ENCODE assay signal across 8 mouse cellular contexts in the genomic region with DNA sequence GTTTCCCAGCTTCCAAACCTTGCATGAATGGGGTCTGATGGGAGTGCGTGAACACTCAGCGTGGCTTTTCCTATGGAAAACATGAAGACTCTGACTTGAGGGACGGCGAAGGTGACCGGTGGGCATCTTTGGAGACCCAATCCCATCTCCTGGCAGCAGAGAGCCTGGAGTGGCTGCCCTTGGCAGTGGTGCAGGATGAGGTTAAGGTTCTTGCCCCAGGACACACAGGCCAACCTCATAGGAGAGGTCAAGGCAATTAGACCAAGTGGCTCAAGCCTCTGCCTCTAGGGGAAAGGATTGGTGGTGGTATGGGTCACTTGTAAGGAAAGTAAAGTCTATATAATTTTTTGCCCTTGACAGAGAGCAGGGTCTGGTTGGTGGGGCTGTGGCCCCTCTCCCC. TPM values are rescaled to one million over a fixed set of nuclear protein-coding genes. Genes with fewer than 3 reads are reported as not detected.
DNase-seq lines count a peak whose midpoint lies in the region; ATAC-seq and TF ChIP-seq lines count a peak whose summit lies in the region.

No protein-coding gene starts in this region.

- H3K27me3 ChIP-seq in cerebellum, adult 2 months (ENCODE audit: control insufficient read depth, insufficient read depth, low read length) = no peaks in the 10 kb centered on the region
- H3K27me3 ChIP-seq in neural tube, embryonic 11.5 days (ENCODE audit: control insufficient read depth, insufficient read depth, low read length) = no peaks in the 10 kb centered on the region
- no peaks in the 10 kb centered on the region for H3K27me3 ChIP-seq in limb, embryonic 11.5 days (ENCODE audit: control insufficient read depth, insufficient read depth, low read length)
- no peaks in the 10 kb centered on the region for H3K27me3 ChIP-seq in stomach, embryonic 14.5 days (ENCODE audit: control insufficient read depth, insufficient read depth, low read length)

- no peak overlapping the region for H3K4me3 ChIP-seq in cerebellum, adult 2 months (replicated peaks; ENCODE audit: insufficient read depth, low read depth, low read length)
- peak overlapping the region; percentile 51 for H3K4me3 ChIP-seq in neural tube, embryonic 11.5 days (ENCODE audit: low read depth, low read length)
- peak overlapping the region; percentile 45 for H3K4me3 ChIP-seq in limb, embryonic 11.5 days (ENCODE audit: low read depth, low read length)
- peak overlapping the region; percentile 39 for H3K4me3 ChIP-seq in stomach, embryonic 14.5 days (ENCODE audit: low read depth, low read length)

- H3K4me2 ChIP-seq in neural tube, embryonic 11.5 days (ENCODE audit: low read depth) = peak overlapping the region; percentile 85
- peak overlapping the region; percentile 85 for H3K4me2 ChIP-seq in limb, embryonic 11.5 days (ENCODE audit: low read depth, severe bottlenecking)
- peak overlapping the region; percentile 70 for H3K4me2 ChIP-seq in stomach, embryonic 14.5 days (replicated peaks; ENCODE audit: low read depth, low read length)

- H3K4me1 ChIP-seq in cerebellum, adult 2 months (ENCODE audit: control insufficient read depth, insufficient read depth, low read length) = no peaks in the 10 kb centered on the region
- peaks cover 19% of the 10 kb centered on the region for H3K4me1 ChIP-seq in neural tube, embryonic 11.5 days (ENCODE audit: control insufficient read depth, insufficient read depth, low read length)
- H3K4me1 ChIP-seq in limb, embryonic 11.5 days (ENCODE audit: control insufficient read depth, insufficient read depth, low read length) = peaks cover 17% of the 10 kb centered on the region
- H3K4me1 ChIP-seq in stomach, embryonic 14.5 days (ENCODE audit: control insufficient read depth, insufficient read depth, low read length) = peaks cover 25% of the 10 kb centered on the region

- H3K27ac ChIP-seq in cerebellum, adult 2 months (ENCODE audit: insufficient read depth, low read length) = no peak overlapping the region; the same call in 1 of the 2 replicates
- H3K27ac ChIP-seq in neural tube, embryonic 11.5 days (ENCODE audit: low read depth, low read length) = peak overlapping the region; percentile 60
- peak overlapping the region; percentile 87 for H3K27ac ChIP-seq in limb, embryonic 11.5 days (replicated peaks; ENCODE audit: low read depth, low read length)
- H3K27ac ChIP-seq in stomach, embryonic 14.5 days (ENCODE audit: low read length) = peak overlapping the region; percentile 95

- TF ChIP-seq POLR2A in cerebellum, adult 2 months (IDR thresholded peaks at IDR 0.05; ENCODE audit: borderline replicate concordance, insufficient read depth, low read length) = no peak

- peak overlapping the region; percentile 75 for H3K9ac ChIP-seq in neural tube, embryonic 11.5 days (ENCODE audit: low read length)
- H3K9ac ChIP-seq in limb, embryonic 11.5 days (ENCODE audit: low read length) = peak overlapping the region; percentile 72
- peak overlapping the region; percentile 54 for H3K9ac ChIP-seq in stomach, embryonic 14.5 days (replicated peaks; ENCODE audit: low read depth, low read length)

- peak; percentile 43 for DNase-seq in cerebellum, adult 9-11 months
- no peak for DNase-seq in cerebellum, adult 2 months
- no peak for DNase-seq in neural tube, embryonic 11.5 days (ENCODE audit: low spot score)
- no peak for DNase-seq in neural tube, embryonic 10.5 days (ENCODE audit: extremely low spot score, low spot score)
- no peak for DNase-seq in limb, embryonic 11.5 days (ENCODE audit: low spot score)
- DNase-seq in urinary bladder, adult 18-20 months (ENCODE audit: low spot score in 2 of 2) = no peak
- DNase-seq in urinary bladder, postnatal 14 days (ENCODE audit: low spot score) = no peak

- ATAC-seq in neural tube, embryonic 11.5 days (ENCODE audit: insufficient read depth, low FRiP score, low TSS enrichment) = no peak
- ATAC-seq in limb, embryonic 11.5 days (ENCODE audit: insufficient number of reproducible peaks, low FRiP score, low TSS enrichment, low read depth) = no peak
- no peak for ATAC-seq in stomach, embryonic 14.5 days (ENCODE audit: insufficient number of reproducible peaks, insufficient read depth, low FRiP score, low read depth)

- WGBS in cerebellum, adult 2 months = 73% methylated on average over 5 of the region's 5 CpGs
- 59% methylated on average over 5 of the region's 5 CpGs for WGBS in neural tube, embryonic 11.5 days
- 49% methylated on average over 5 of the region's 5 CpGs for WGBS in limb, embryonic 11.5 days
- 41% methylated on average over 5 of the region's 5 CpGs for WGBS in stomach, embryonic 14.5 days

- TF ChIP-seq CTCF in cerebellum, adult 2 months (IDR thresholded peaks at IDR 0.05; ENCODE audit: borderline replicate concordance, insufficient read depth, low read depth, low read length) = no peak

- peaks cover 4% of the 10 kb centered on the region; the same call in 1 of the 2 replicates for H3K36me3 ChIP-seq in neural tube, embryonic 11.5 days (ENCODE audit: control insufficient read depth, insufficient read depth, low read length)
- peaks cover 9% of the 10 kb centered on the region for H3K36me3 ChIP-seq in limb, embryonic 11.5 days (ENCODE audit: control insufficient read depth, insufficient read depth, low read length)
- H3K36me3 ChIP-seq in stomach, embryonic 14.5 days (ENCODE audit: control insufficient read depth, insufficient read depth, low read length) = peaks cover 32% of the 10 kb centered on the region

- no peaks in the 10 kb centered on the region for H3K9me3 ChIP-seq in neural tube, embryonic 11.5 days (ENCODE audit: control insufficient read depth, low read length)
- no peaks in the 10 kb centered on the region for H3K9me3 ChIP-seq in limb, embryonic 11.5 days (ENCODE audit: control insufficient read depth, low read length)
- H3K9me3 ChIP-seq in stomach, embryonic 14.5 days (ENCODE audit: control insufficient read depth, low read depth, low read length) = no peaks in the 10 kb centered on the region

RNA-seq across cellular contexts. Expression of gene Smtn, which starts 4.3 kb away (rescaled TPM):
- 6.1 and 6.9 TPM in 2 replicates for polyA plus RNA-seq in cerebellum, adult 2 months (2012; rRNA removed)
- 37.4 and 37.6 TPM in 2 replicates for polyA plus RNA-seq in neural tube, embryonic 11.5 days (2014; fragmentation: Nextera tagmentation; extraction: Ambion mirVana)
- polyA plus RNA-seq in limb, embryonic 11.5 days (2014; fragmentation: Nextera tagmentation; extraction: Ambion mirVana) = 38.8 TPM in 2 replicates
- polyA plus RNA-seq in stomach, embryonic 14.5 days (2014; fragmentation: Nextera tagmentation; extraction: Ambion mirVana) = 109 and 112 TPM in 2 replicates

RNA-seq across cellular contexts. Expression of gene Selenom, which starts 21.6 kb away (rescaled TPM):
- polyA plus RNA-seq in cerebellum, adult 2 months (2012; rRNA removed) = 889 and 965 TPM in 2 replicates
- polyA plus RNA-seq in neural tube, embryonic 11.5 days (2014; fragmentation: Nextera tagmentation; extraction: Ambion mirVana) = 57.7 and 57.8 TPM in 2 replicates
- 53.0 and 54.6 TPM in 2 replicates for polyA plus RNA-seq in limb, embryonic 11.5 days (2014; fragmentation: Nextera tagmentation; extraction: Ambion mirVana)
- polyA plus RNA-seq in stomach, embryonic 14.5 days (2014; fragmentation: Nextera tagmentation; extraction: Ambion mirVana) = 154 and 160 TPM in 2 replicates

RNA-seq across cellular contexts. Expression of gene Inpp5j, which starts 31.5 kb away (rescaled TPM):
- 103 and 106 TPM in 2 replicates for polyA plus RNA-seq in cerebellum, adult 2 months (2012; rRNA removed)
- 0.31 and 0.42 TPM in 2 replicates for polyA plus RNA-seq in neural tube, embryonic 11.5 days (2014; fragmentation: Nextera tagmentation; extraction: Ambion mirVana)
- 0.08 TPM in 1 of 2 replicates, not detected in the other for polyA plus RNA-seq in limb, embryonic 11.5 days (2014; fragmentation: Nextera tagmentation; extraction: Ambion mirVana)
- 1.2 and 2.0 TPM in 2 replicates for polyA plus RNA-seq in stomach, embryonic 14.5 days (2014; fragmentation: Nextera tagmentation; extraction: Ambion mirVana)

RNA-seq across cellular contexts. Expression of gene Pla2g3, which starts 48.0 kb away (rescaled TPM):
- polyA plus RNA-seq in cerebellum, adult 2 months (2012; rRNA removed) = 3.8 and 4.0 TPM in 2 replicates
- 1.7 and 2.2 TPM in 2 replicates for polyA plus RNA-seq in neural tube, embryonic 11.5 days (2014; fragmentation: Nextera tagmentation; extraction: Ambion mirVana)
- polyA plus RNA-seq in limb, embryonic 11.5 days (2014; fragmentation: Nextera tagmentation; extraction: Ambion mirVana) = 0.75 and 0.76 TPM in 2 replicates
- 0.17 and 0.52 TPM in 2 replicates for polyA plus RNA-seq in stomach, embryonic 14.5 days (2014; fragmentation: Nextera tagmentation; extraction: Ambion mirVana)

Comparison
In these comparisons a context has a peak if more than half of its experiments do, and no peak if none do; other contexts are left out.
1. RNA of gene Inpp5j, which starts 31.5 kb away (polyA plus RNA-seq): 103 to 106 TPM in cerebellum, adult 2 months; 1.2 to 2.0 TPM in stomach, embryonic 14.5 days, 0.31 to 0.42 TPM in neural tube, embryonic 11.5 days and 0.08 TPM in limb, embryonic 11.5 days; every median in the first group is over 10 times any median in the second.
2. Peak in every context shown above with its lines, with median percentiles within 50 percentile points of each other: H3K4me2 ChIP-seq and H3K9ac ChIP-seq.